Mouse (Mus musculus): ENCODE measurements around the gene Uprt. TPM values are rescaled to one million over a fixed set of nuclear protein-coding genes. Genes with fewer than 3 reads are reported as not detected.

The Uprt gene
- polyA plus RNA-seq, 1 experiment from 2014 or later, result 1.5 TPM

GRCm38 (mm10) chrX:104488036-104488435 is 5.4 kb downstream of the Uprt start:
- 69% methylated on average over 3 of the region's 3 CpGs for WGBS
- Histone ChIP-seq H3K9ac (ENCODE audit: low read length) (no peak overlapping the region), H3K9me3 (ENCODE audit: control insufficient read depth, low read length) (no peaks in the 10 kb centered on the region), H3K4me1 (replicated peaks; ENCODE audit: control insufficient read depth, insufficient read depth, low read length) (no peaks in the 10 kb centered on the region), H3K4me2 (ENCODE audit: low read length) (no peak overlapping the region), H3K27me3 (replicated peaks; ENCODE audit: control insufficient read depth, insufficient read depth, low read length) (0 out of 2 replicates have a peak, but pooled peaks cover 3% of the 10 kb centered on the region), H3K36me3 (ENCODE audit: control insufficient read depth, insufficient read depth, low read length) (no peaks in the 10 kb centered on the region), H3K4me3 (ENCODE audit: low read depth, low read length) (no peak overlapping the region), H3K27ac (ENCODE audit: low read depth) (no peak overlapping the region)
- ATAC-seq (replicated peaks; ENCODE audit: low FRiP score, low TSS enrichment, low read depth) (no peak), DNase-seq (ENCODE audit: low spot score) (no peak)

- DNase-seq (ENCODE audit: low spot score) (no peak), ATAC-seq (replicated peaks; ENCODE audit: low FRiP score, low TSS enrichment, low read depth) (no peak)
- Histone ChIP-seq H3K4me1 (replicated peaks; ENCODE audit: control insufficient read depth, insufficient read depth, low read length) (no peaks in the 10 kb centered on the region), H3K36me3 (ENCODE audit: control insufficient read depth, insufficient read depth, low read length) (no peaks in the 10 kb centered on the region), H3K27me3 (replicated peaks; ENCODE audit: control insufficient read depth, insufficient read depth, low read length) (no peaks in the 10 kb centered on the region), H3K4me3 (ENCODE audit: low read depth, low read length) (no peak overlapping the region), H3K27ac (ENCODE audit: low read depth) (no peak overlapping the region), H3K9me3 (ENCODE audit: control insufficient read depth, low read length) (no peaks in the 10 kb centered on the region), H3K9ac (ENCODE audit: low read length) (no peak overlapping the region), H3K4me2 (ENCODE audit: low read length) (no peak overlapping the region)
- WGBS, result 76% methylated on average over 4 of the region's 4 CpGs
These were observed 6.4 kb downstream of the Uprt start for GRCm38 (mm10) chrX:104488870-104489467.

- no peak for DNase-seq (ENCODE audit: low spot score)
- no peak overlapping the region for H3K4me2 ChIP-seq (ENCODE audit: low read length)
- 41% methylated on average over 4 of the region's 4 CpGs for WGBS
These were observed 7.2 kb downstream of the Uprt start for GRCm38 (mm10) chrX:104489626-104490355.

GRCm38 (mm10) chrX:104501765-104502164 is 19.1 kb downstream of the Uprt start:
- H3K9me3 ChIP-seq (ENCODE audit: control insufficient read depth, low read length), result no peaks in the 10 kb centered on the region
- no peaks in the 10 kb centered on the region; the same call in 1 of the 2 replicates for H3K36me3 ChIP-seq (ENCODE audit: control insufficient read depth, insufficient read depth, low read length)
- H3K4me1 ChIP-seq (replicated peaks; ENCODE audit: control insufficient read depth, insufficient read depth, low read length), result no peaks in the 10 kb centered on the region
- H3K4me3 ChIP-seq (ENCODE audit: low read depth, low read length), result no peak overlapping the region
- no peak overlapping the region for H3K9ac ChIP-seq (ENCODE audit: low read length)
- 0 out of 2 replicates have a peak, but pooled peaks cover 4% of the 10 kb centered on the region for H3K27me3 ChIP-seq (replicated peaks; ENCODE audit: control insufficient read depth, insufficient read depth, low read length)
- WGBS, result 94% methylated on average over 5 of the region's 5 CpGs
- H3K27ac ChIP-seq (ENCODE audit: low read depth), result no peak overlapping the region
- ATAC-seq (replicated peaks; ENCODE audit: low FRiP score, low TSS enrichment, low read depth) (no peak), DNase-seq (ENCODE audit: low spot score) (no peak)
- no peak overlapping the region for H3K4me2 ChIP-seq (ENCODE audit: low read length)

More at GRCm38 (mm10) chrX:104489626-104490355, 7.2 kb downstream of the Uprt start:
- H3K9me3 ChIP-seq (ENCODE audit: control insufficient read depth, low read length), result no peaks in the 10 kb centered on the region
- H3K36me3 ChIP-seq (ENCODE audit: control insufficient read depth, insufficient read depth, low read length), result no peaks in the 10 kb centered on the region
- H3K4me1 ChIP-seq (replicated peaks; ENCODE audit: control insufficient read depth, insufficient read depth, low read length), result no peaks in the 10 kb centered on the region
- no peak overlapping the region for H3K9ac ChIP-seq (ENCODE audit: low read length)
- no peak overlapping the region for H3K4me3 ChIP-seq (ENCODE audit: low read depth, low read length)
- no peaks in the 10 kb centered on the region for H3K27me3 ChIP-seq (replicated peaks; ENCODE audit: control insufficient read depth, insufficient read depth, low read length)
- ATAC-seq (replicated peaks; ENCODE audit: low FRiP score, low TSS enrichment, low read depth), result no peak
- H3K27ac ChIP-seq (ENCODE audit: low read depth), result no peak overlapping the region

DNA sequence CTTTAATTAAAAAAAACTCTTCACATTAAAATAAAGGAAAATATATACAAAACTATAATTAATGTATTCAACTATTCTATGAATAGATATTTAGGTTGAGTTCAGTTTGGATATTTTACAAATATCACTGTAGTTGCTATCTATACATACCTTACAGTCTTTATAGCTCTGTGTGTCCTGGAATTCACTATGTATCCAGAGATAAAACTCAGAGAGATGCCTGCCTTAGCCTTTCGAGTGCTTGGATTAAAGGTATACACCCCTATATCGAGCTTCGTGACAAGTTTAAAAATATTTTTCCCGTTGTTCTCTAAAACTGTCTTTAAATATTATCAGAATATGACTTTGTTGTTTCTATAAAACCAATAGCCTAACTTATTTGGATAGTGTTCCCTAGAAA is 60.0 kb downstream of the Uprt start:
- Histone ChIP-seq H3K36me3 (ENCODE audit: control insufficient read depth, insufficient read depth, low read length) (no peaks in the 10 kb centered on the region), H3K4me3 (ENCODE audit: low read depth, low read length) (no peak overlapping the region), H3K27ac (ENCODE audit: low read depth) (no peak overlapping the region), H3K9me3 (ENCODE audit: control insufficient read depth, low read length) (no peaks in the 10 kb centered on the region), H3K4me1 (replicated peaks; ENCODE audit: control insufficient read depth, insufficient read depth, low read length) (no peaks in the 10 kb centered on the region), H3K27me3 (replicated peaks; ENCODE audit: control insufficient read depth, insufficient read depth, low read length) (no peaks in the 10 kb centered on the region; the same call in 1 of the 2 replicates), H3K4me2 (ENCODE audit: low read length) (no peak overlapping the region), H3K9ac (ENCODE audit: low read length) (no peak overlapping the region)
- whole genome bisulfite sequencing, result 88% methylated on average over 4 of the region's 4 CpGs
- ATAC-seq (replicated peaks; ENCODE audit: low FRiP score, low TSS enrichment, low read depth) (no peak), DNase-seq (ENCODE audit: low spot score) (no peak)

DNA sequence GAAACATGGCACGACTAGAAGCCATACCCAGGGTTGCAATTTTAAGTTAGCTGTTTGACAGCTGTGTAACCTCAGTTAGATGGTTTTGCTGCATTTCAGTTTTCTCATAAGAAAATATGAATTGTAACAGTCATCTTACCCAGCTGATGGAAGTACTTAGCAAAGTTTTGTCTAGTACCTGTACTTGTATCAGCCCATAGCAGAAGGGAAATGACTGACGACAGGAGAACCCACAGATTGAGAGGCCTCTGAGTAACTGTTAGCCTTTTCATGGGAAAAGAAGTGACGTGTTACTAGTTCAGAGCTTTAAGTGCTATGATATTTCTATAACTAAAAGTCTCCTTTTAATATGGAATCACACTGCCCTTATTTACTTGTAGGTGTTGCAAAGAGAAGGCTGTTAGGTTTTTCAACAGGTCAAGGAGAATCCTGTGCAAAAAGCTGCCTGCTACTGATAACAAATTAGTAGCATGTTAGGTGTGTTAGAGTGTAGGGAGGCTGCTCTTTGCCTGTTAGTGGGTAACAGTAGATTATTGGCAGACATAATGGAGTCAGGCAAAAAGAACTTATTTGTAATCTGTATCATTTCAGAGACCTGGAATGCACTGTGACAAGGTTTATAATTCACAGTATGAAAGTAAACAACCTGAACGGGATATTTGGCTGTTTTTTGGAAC is 61.4 kb downstream of the Uprt start:
- ATAC-seq (replicated peaks; ENCODE audit: low FRiP score, low TSS enrichment, low read depth) (no peak), DNase-seq (ENCODE audit: low spot score) (no peak)
- no peaks in the 10 kb centered on the region for H3K36me3 ChIP-seq (ENCODE audit: control insufficient read depth, insufficient read depth, low read length)
- H3K4me2 ChIP-seq (ENCODE audit: low read length), result no peak overlapping the region
- H3K9ac ChIP-seq (ENCODE audit: low read length), result no peak overlapping the region
- H3K4me3 ChIP-seq (ENCODE audit: low read depth, low read length), result no peak overlapping the region
- WGBS, result 68% methylated on average over 4 of the region's 4 CpGs
- H3K9me3 ChIP-seq (ENCODE audit: control insufficient read depth, low read length), result no peaks in the 10 kb centered on the region
- no peak overlapping the region for H3K27ac ChIP-seq (ENCODE audit: low read depth)
- H3K27me3 ChIP-seq (replicated peaks; ENCODE audit: control insufficient read depth, insufficient read depth, low read length), result peaks cover 2% of the 10 kb centered on the region; the same call in 1 of the 2 replicates
- no peaks in the 10 kb centered on the region for H3K4me1 ChIP-seq (replicated peaks; ENCODE audit: control insufficient read depth, insufficient read depth, low read length)

DNA sequence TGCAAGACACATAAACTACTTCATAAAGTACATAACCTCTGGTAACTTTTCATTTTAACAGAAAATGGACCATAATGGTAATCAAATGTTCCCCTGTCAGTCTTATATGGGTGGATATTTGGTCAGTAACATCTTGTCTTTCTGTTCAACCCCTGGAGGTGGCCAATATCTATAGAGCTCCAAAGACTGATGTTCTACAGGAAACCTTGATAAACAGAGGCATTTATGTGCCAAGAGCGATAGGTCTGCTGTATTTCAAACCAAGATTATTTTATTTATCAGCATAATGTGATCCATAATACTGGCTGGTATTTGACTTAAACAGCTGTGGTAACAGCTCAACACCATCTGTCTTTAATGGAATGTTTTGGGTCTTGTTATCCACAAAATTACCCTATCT is 62.7 kb downstream of the Uprt start:
- Histone ChIP-seq H3K4me3 (ENCODE audit: low read depth, low read length) (no peak overlapping the region), H3K4me1 (replicated peaks; ENCODE audit: control insufficient read depth, insufficient read depth, low read length) (no peaks in the 10 kb centered on the region), H3K27ac (ENCODE audit: low read depth) (no peak overlapping the region), H3K9ac (ENCODE audit: low read length) (no peak overlapping the region), H3K27me3 (replicated peaks; ENCODE audit: control insufficient read depth, insufficient read depth, low read length) (peaks cover 2% of the 10 kb centered on the region; the same call in 1 of the 2 replicates), H3K36me3 (ENCODE audit: control insufficient read depth, insufficient read depth, low read length) (no peaks in the 10 kb centered on the region), H3K4me2 (ENCODE audit: low read length) (no peak overlapping the region), H3K9me3 (ENCODE audit: control insufficient read depth, low read length) (no peaks in the 10 kb centered on the region)
- no peak for ATAC-seq (replicated peaks; ENCODE audit: low FRiP score, low TSS enrichment, low read depth)
- DNase-seq (ENCODE audit: low spot score), result no peak
- 100% methylated on average over 1 of the region's 1 CpGs for WGBS
